Mouse (Mus musculus) limb, embryonic 11.5 days (tissue): ENCODE measurements around the gene Timm23. TPM values are rescaled to one million over a fixed set of nuclear protein-coding genes. Genes with fewer than 3 reads are reported as not detected.

ENCODE experiments used
- ATAC-seq: fragments of 200-750 bp; cut with Nextera tagmentation; 2 replicates; pipeline ENCODE4 v1.8.0; 2017; ENCODE audit warnings: low read depth; ENCODE audit not compliant: insufficient number of reproducible peaks, low FRiP score, low TSS enrichment
- DNase-seq: peaks from one replicate; pipeline ENCODE4 v3.0.0-alpha.2; 2015; ENCODE audit warnings: low spot score
- H3K27ac ChIP-seq: fragments of 300-500 bp; sonication (generic); replicated peaks from 2 replicates; pipeline ENCODE4 v1.5.1; 2014; ENCODE audit warnings: low read depth, mild to moderate bottlenecking, low read length
- H3K27me3 ChIP-seq: fragments of 300-500 bp; sonication (generic); 2 replicates; pipeline ENCODE4 v1.6.1; 2014; ENCODE audit warnings: mild to moderate bottlenecking, low read length, mixed read lengths; ENCODE audit not compliant: control insufficient read depth, insufficient read depth
- H3K36me3 ChIP-seq: fragments of 300-500 bp; sonication (generic); 2 replicates; pipeline ENCODE4 v1.6.1; 2014; ENCODE audit warnings: mild to moderate bottlenecking, low read length, moderate library complexity, mixed read lengths; ENCODE audit not compliant: control insufficient read depth, insufficient read depth
- H3K4me1 ChIP-seq: fragments of 300-500 bp; sonication (generic); 2 replicates; pipeline ENCODE4 v1.6.1; 2014; ENCODE audit warnings: low read length, mixed read lengths; ENCODE audit not compliant: control insufficient read depth, insufficient read depth
- H3K4me2 ChIP-seq: fragments of 300-500 bp; sonication (generic); 2 replicates; pipeline ENCODE4 v1.6.1; 2014; ENCODE audit warnings: low read depth, mild to moderate bottlenecking, moderate library complexity; ENCODE audit not compliant: severe bottlenecking
- H3K4me3 ChIP-seq: fragments of 300-500 bp; sonication (generic); 2 replicates; pipeline ENCODE4 v1.5.1; 2014; ENCODE audit warnings: low read depth, low read length
- H3K9ac ChIP-seq: fragments of 300-500 bp; sonication (generic); 2 replicates; pipeline ENCODE4 v1.6.1; 2014; ENCODE audit warnings: mild to moderate bottlenecking, low read length
- H3K9me3 ChIP-seq: fragments of 300-500 bp; sonication (generic); 2 replicates; pipeline ENCODE4 v1.6.1; 2016; ENCODE audit warnings: low read length; ENCODE audit not compliant: control insufficient read depth
- WGBS: fragments of 180-500 bp; shearing (Covaris S2); extraction: QIAGEN DNeasy Blood & Tissue Kit; methylation state at CpG from one replicate; pipeline ENCODE4 v1.1.7; 2014; 5-methylcytosine and 5-hydroxymethylcytosine counted together
- polyA plus RNA-seq: library from polyadenylated mRNA; unstranded; fragments of >200 nt; fragmentation: Nextera tagmentation; extraction: Ambion mirVana; gene quantifications from 2 replicates; pipeline ENCODE4 v1.2.1, GENCODE M21; 2014

The Timm23 gene
- polyA plus RNA-seq, 1 experiment from 2014 or later: 333 TPM

DNA sequence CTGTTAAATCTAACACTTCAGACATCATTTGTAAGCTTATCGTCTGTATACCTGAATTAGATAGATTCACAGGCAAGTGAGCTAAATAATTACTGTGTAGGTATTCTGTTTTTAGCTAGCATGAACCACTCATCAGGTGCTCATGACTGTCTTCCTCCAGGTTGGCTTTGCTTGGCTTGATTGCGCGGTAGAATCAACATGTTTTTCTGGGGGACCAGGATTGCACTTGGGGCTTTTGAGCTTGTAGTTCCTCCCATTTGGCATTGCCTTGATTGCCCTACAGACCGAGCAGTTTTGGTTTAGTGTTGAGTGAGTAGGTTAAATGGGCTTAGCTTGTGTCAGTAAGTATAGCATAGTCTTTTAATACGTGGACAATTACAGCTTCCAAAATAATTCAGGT lies 39.5 kb downstream of the Timm23 start:
- Histone ChIP-seq H3K27ac (no peak overlapping the region), H3K27me3 (no peaks in the 10 kb centered on the region), H3K9ac (no peak overlapping the region), H3K36me3 (no peaks in the 10 kb centered on the region), H3K4me1 (peaks cover 6% of the 10 kb centered on the region), H3K4me2 (no peak overlapping the region), H3K9me3 (no peaks in the 10 kb centered on the region), H3K4me3 (no peak overlapping the region)
- 90% methylated on average over 5 of the region's 5 CpGs for WGBS
- DNase-seq (no peak), ATAC-seq (no peak)

DNA sequence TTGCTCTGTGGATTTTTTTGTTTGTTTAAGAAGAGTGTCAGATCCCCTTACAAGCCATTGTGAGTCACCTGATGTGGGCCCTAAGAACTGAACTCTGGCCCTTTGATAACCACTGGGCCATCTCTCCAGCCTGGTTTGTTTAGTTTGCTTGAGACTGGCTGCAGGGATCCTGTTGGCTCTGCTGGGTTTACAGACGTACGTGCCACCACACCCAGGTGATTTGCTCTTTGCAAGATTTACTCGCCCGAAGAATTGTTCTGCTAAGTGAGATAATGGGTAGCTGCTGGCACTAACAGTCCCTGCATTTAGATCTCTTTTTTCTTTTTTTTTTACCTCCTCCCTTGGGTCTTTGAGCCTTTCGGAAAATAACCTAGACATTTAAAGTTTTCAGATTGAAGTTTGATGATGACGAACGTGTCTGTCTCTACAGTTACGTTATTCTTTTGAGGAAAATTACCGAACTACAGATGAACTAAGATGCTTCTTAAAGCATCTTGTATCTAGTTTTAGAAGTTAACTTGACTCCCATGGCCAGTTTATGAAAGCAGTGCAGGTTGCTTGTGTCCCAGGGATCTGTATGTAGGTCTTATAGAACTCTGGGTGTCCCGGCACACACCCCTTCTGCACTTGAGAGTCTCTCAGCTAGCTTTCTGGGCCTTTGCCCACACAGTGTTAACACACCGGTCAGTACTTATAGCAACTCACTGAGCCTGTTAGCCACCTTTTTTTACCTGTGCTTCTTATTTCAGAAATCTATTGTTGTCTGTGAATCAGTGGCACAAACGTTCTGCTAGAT lies 40.4 kb downstream of the Timm23 start:
- Histone ChIP-seq H3K9ac (no peak overlapping the region), H3K4me2 (peak overlapping the region; percentile 92; the same call in 1 of the 2 replicates), H3K9me3 (no peaks in the 10 kb centered on the region), H3K4me1 (peaks cover 6% of the 10 kb centered on the region), H3K27me3 (no peaks in the 10 kb centered on the region), H3K36me3 (no peaks in the 10 kb centered on the region), H3K27ac (no peak overlapping the region), H3K4me3 (peak overlapping the region; percentile 66)
- no peak for DNase-seq
- no peak for ATAC-seq
- WGBS: 87% methylated on average over 12 of the region's 12 CpGs

GRCm38 (mm10) chr14:32160563-32160962 lies 41.1 kb downstream of the Timm23 start:
- Histone ChIP-seq H3K36me3 (no peaks in the 10 kb centered on the region), H3K4me3 (peak overlapping the region; percentile 66), H3K27ac (no peak overlapping the region), H3K27me3 (no peaks in the 10 kb centered on the region), H3K9me3 (no peaks in the 10 kb centered on the region), H3K4me1 (peaks cover 6% of the 10 kb centered on the region), H3K9ac (peak overlapping the region; percentile 84), H3K4me2 (peak overlapping the region; percentile 92)
- 47% methylated on average over 7 of the region's 7 CpGs for WGBS
- DNase-seq (no peak), ATAC-seq (no peak)

GRCm38 (mm10) chr14:32159690-32160246 lies 41.9 kb downstream of the Timm23 start, which contains the start of gene Ncoa4:
Gene Ncoa4, plus strand, starts transcription at chr14:32159865.
- Histone ChIP-seq H3K4me2 (peak within 1 kb of the TSS; percentile 92), H3K4me3 (peak within 1 kb of the TSS; percentile 66), H3K4me1 (peaks cover 6% of the 10 kb centered on the region), H3K27ac (0 out of 2 replicates have a peak within 1 kb of the TSS, but pooled peaks have one; percentile 36), H3K27me3 (no peaks in the 10 kb centered on the region), H3K9me3 (no peaks in the 10 kb centered on the region), H3K36me3 (no peaks in the 10 kb centered on the region), H3K9ac (peak within 1 kb of the TSS; percentile 84)
- WGBS: under 1% methylated on average over 33 of the region's 40 CpGs
- ATAC-seq: peak; percentile 93
- DNase-seq: peak; percentile 98

- peak overlapping the region; percentile 92 for H3K4me2 ChIP-seq
- ATAC-seq: peak; percentile 69; the same call in 1 of the 2 replicates
- peak; percentile 39 for DNase-seq
- H3K4me1 ChIP-seq: peaks cover 6% of the 10 kb centered on the region
- peak overlapping the region; percentile 66 for H3K4me3 ChIP-seq
- H3K27me3 ChIP-seq: no peaks in the 10 kb centered on the region
- H3K36me3 ChIP-seq: no peaks in the 10 kb centered on the region
- H3K27ac ChIP-seq: no peak overlapping the region
- H3K9me3 ChIP-seq: no peaks in the 10 kb centered on the region
- WGBS: 44% methylated on average over 4 of the region's 4 CpGs
- peak overlapping the region; percentile 84; the same call in 1 of the 2 replicates for H3K9ac ChIP-seq
Observed at GRCm38 (mm10) chr14:32159150-32159670, 42.5 kb downstream of the Timm23 start.

DNA sequence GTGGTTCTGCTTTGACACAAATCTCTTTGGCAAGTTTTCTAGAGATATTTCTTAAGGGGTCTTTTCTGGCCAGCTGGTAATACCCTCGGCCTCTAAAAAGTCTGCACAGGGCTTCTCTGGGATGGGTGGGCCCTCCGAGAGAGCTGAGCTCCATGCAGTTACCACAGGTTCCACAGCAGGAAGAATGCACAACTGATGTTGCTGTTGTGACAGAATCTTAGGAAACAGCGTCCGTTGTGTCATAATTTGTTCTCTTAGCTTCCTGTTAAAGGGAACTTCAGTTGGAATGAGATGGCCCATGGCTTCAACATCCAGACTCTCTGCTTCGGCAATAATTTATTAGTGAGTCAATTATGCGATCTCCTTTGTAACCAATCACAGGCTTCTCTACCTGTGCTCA lies 46.9 kb downstream of the Timm23 start:
- 91% methylated on average over 6 of the region's 6 CpGs for whole genome bisulfite sequencing
- H3K4me2 ChIP-seq: no peak overlapping the region
- DNase-seq: no peak
- no peak overlapping the region for H3K27ac ChIP-seq
- ATAC-seq: no peak
- H3K4me3 ChIP-seq: no peak overlapping the region
- no peaks in the 10 kb centered on the region for H3K9me3 ChIP-seq
- H3K27me3 ChIP-seq: no peaks in the 10 kb centered on the region
- no peaks in the 10 kb centered on the region for H3K4me1 ChIP-seq
- H3K9ac ChIP-seq: no peak overlapping the region
- no peaks in the 10 kb centered on the region for H3K36me3 ChIP-seq

DNA sequence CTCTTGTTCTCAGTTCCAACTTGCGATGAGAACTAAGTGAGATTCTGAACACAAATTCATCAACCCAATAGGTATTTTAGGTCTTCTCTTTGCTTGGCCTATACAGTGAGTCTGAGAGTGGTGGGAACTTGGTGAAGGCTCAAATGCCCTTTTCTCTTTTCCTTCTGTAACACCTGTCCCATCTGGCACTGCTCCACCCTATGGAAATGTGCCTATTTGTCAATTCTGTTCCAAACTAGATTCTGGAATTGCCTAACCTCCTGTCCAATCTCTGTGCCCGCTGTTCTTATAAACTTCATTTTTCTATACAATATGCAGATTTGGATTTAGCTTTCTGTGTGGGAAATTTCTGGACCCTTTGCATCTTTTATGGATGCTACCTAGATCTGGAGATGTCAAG lies 48.5 kb downstream of the Timm23 start:
- Histone ChIP-seq H3K27me3 (no peaks in the 10 kb centered on the region), H3K27ac (no peak overlapping the region), H3K4me2 (no peak overlapping the region), H3K36me3 (no peaks in the 10 kb centered on the region), H3K9ac (no peak overlapping the region), H3K4me1 (no peaks in the 10 kb centered on the region), H3K9me3 (no peaks in the 10 kb centered on the region), H3K4me3 (no peak overlapping the region)
- ATAC-seq (no peak), DNase-seq (no peak)
- WGBS: 96% methylated on average over 2 of the region's 2 CpGs

DNA sequence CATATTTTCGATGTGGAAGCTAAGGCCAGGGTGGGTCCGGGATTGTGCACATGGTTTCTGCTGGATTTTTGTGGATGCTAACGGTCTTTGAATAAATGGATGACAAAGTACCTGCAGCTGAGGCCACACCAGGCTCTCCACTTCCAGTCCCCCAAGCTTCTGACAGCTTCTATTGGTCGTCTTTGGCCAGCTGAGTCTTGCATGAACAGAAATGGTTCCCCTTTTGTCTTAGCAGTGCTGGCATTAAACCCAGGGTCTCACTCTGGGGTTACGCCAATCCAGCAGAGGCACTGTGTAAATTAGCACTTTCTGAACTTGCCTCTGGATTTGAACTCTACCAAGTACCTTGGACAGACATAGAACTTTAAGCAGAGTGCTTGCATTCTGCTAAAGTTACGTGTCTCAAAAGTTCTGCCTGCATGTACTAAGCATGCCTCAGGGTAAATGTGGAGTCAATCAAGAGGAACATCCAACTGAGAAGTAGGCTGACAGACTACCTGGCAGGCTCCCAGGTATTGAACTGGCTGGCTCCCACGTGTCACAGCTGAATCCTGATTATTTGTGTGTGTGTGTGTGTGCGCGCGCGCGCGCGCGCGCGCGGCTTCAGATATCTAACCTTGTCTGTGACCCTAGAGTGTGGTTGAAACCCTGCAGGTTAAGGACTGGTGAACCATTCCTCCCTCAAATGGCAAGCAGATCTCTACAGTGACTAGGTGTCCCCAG lies 49.3 kb downstream of the Timm23 start:
- WGBS: 91% methylated on average over 18 of the region's 18 CpGs
- no peaks in the 10 kb centered on the region for H3K4me1 ChIP-seq
- ATAC-seq (no peak), DNase-seq (no peak)
- H3K9ac ChIP-seq: no peak overlapping the region
- H3K4me3 ChIP-seq: no peak overlapping the region
- H3K27me3 ChIP-seq: no peaks in the 10 kb centered on the region
- H3K9me3 ChIP-seq: no peaks in the 10 kb centered on the region
- H3K27ac ChIP-seq: no peak overlapping the region
- H3K36me3 ChIP-seq: no peaks in the 10 kb centered on the region
- H3K4me2 ChIP-seq: no peak overlapping the region
